Mouse (Mus musculus) spleen, adult 2 months (tissue): ENCODE measurements around the gene Elmod3.

Experiments used
- CTCF ChIP-seq: fragments of 200-500 bp; IDR thresholded peaks from 2 replicates; pipeline ENCODE4 v1.5.1; 2011; ENCODE audit warnings: mild to moderate bottlenecking, inconsistent platforms; ENCODE audit not compliant: insufficient read depth, insufficient read length, insufficient replicate concordance; ENCODE audit errors: extremely low read depth
- POLR2A ChIP-seq: fragments of 200-500 bp; IDR thresholded peaks from 2 replicates; pipeline ENCODE4 v1.6.1; 2011; ENCODE audit warnings: low read depth, low read length, inconsistent platforms

GRCm38 (mm10) chr6:72644576-72644975 lies 46.4 kb upstream of the Elmod3 start:
- TF ChIP-seq CTCF (no peak), POLR2A (no peak)
